Mouse (Mus musculus): ENCODE results near the gene H13. TPM values are rescaled to one million over a fixed set of nuclear protein-coding genes. Genes with fewer than 3 reads are reported as not detected.

H13 gene
- polyA plus RNA-seq (2016; fragmentation: Nextera tagmentation; extraction: Ambion mirVana) = 153 and 157 TPM in 2 replicates

DNA sequence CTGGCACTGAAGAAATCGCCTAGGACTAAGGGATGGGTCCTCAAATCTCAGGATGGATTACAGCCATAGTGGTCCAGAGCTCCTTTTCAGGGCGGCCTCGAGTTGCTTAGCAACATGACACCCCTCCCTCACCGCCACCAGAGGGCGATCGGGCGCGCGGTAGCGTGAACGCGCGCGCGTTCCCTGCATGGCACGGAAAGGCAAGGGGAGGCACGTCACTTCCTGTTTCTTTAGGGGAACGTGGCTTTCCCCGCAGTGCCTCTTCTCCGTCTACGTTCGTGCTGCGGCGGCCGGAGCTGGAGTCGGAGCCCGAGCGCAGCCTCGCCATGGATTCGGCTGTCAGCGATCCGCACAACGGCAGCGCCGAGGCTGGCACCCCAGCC lies at the start of gene H13:
H13 (plus strand) TSS at position 206 of the 383 bp plus-strand sequence.
- Histone ChIP-seq H3K9me3 (replicated peaks) (no peaks in the 10 kb centered on the region), H3K36me3 (peaks cover 15% of the 10 kb centered on the region; the same call in 1 of the 2 replicates), H3K4me1 (peaks cover 34% of the 10 kb centered on the region), H3K27me3 (no peaks in the 10 kb centered on the region), H3K27ac (peak within 1 kb of the TSS; percentile 97), H3K4me2 (replicated peaks) (peak within 1 kb of the TSS; percentile 93), H3K9ac (peak within 1 kb of the TSS; percentile 96), H3K4me3 (peak within 1 kb of the TSS; percentile 99)
- WGBS = under 1% methylated on average over 35 of the region's 35 CpGs
- peak; percentile 81 for ATAC-seq (ENCODE audit: low FRiP score)

DNA sequence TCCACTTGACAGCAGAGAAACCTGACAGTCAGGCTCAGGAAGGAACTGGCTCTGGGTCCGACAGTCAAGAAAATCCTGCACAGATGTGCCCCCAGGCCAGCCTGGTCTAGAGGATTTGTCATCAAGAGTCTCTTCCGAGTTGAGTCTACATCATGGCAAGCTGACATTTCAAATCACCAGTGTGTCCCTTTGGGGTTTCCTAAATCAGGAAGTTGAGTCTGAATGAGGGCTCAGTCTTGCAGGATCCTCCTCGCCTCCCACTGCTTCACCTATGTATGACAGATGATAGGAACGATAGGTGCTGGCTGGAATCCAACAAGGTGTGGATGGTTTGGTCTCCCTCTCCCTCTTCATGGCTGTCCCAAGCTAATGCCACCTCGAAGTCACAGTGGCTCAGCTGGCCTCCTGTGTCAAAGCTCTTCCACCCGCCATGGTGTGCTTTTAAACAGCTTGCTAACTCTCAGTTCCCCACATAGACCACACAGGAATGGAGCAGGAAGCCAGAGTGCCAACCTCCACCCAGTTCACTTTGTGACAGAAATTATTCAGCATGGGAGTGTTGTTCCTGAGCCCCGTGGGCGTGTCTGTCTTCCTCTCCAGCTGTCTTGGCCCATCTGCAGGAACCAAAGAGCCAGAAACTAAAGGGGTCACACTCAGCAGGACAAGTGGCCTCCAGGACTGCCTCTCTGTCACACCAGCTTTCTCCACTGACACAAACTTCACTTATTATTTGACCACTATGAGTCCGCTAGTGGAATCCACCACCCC lies 48.7 kb upstream of the H13 start:
- H3K9ac ChIP-seq = no peak overlapping the region
- 68% methylated on average over 9 of the region's 9 CpGs for WGBS
- no peak overlapping the region for H3K27ac ChIP-seq
- peaks cover 5% of the 10 kb centered on the region for H3K4me1 ChIP-seq
- peaks cover 12% of the 10 kb centered on the region for H3K27me3 ChIP-seq
- H3K9me3 ChIP-seq (replicated peaks) = no peaks in the 10 kb centered on the region
- no peak for ATAC-seq (ENCODE audit: low FRiP score)
- no peak overlapping the region for H3K4me2 ChIP-seq (replicated peaks)
- no peak overlapping the region for H3K4me3 ChIP-seq
- no peaks in the 10 kb centered on the region for H3K36me3 ChIP-seq

GRCm38 (mm10) chr2:152622151-152622550 lies 47.1 kb upstream of the H13 start:
- WGBS = 82% methylated on average over 13 of the region's 13 CpGs
- no peak overlapping the region for H3K27ac ChIP-seq
- peaks cover 28% of the 10 kb centered on the region for H3K27me3 ChIP-seq

GRCm38 (mm10) chr2:152622953-152623352 lies 46.3 kb upstream of the H13 start, which contains the start of gene Defb25:
Defb25 (minus strand) TSS chr2:152623053.
- H3K27ac ChIP-seq = no peak within 1 kb of the TSS
- WGBS = 73% methylated on average over 7 of the region's 7 CpGs
- no peaks in the 10 kb centered on the region for H3K36me3 ChIP-seq
- ATAC-seq (ENCODE audit: low FRiP score) = no peak
- no peak within 1 kb of the TSS for H3K9ac ChIP-seq
- peaks cover 36% of the 10 kb centered on the region for H3K27me3 ChIP-seq
- H3K9me3 ChIP-seq (replicated peaks) = no peaks in the 10 kb centered on the region
- peaks cover 21% of the 10 kb centered on the region for H3K4me1 ChIP-seq
- no peak within 1 kb of the TSS for H3K4me3 ChIP-seq
- no peak within 1 kb of the TSS for H3K4me2 ChIP-seq (replicated peaks)

More at GRCm38 (mm10) chr2:152622151-152622550, 47.1 kb upstream of the H13 start:
- peaks cover 14% of the 10 kb centered on the region for H3K4me1 ChIP-seq
- H3K36me3 ChIP-seq = no peaks in the 10 kb centered on the region
- H3K9me3 ChIP-seq (replicated peaks) = no peaks in the 10 kb centered on the region
- H3K9ac ChIP-seq = no peak overlapping the region
- H3K4me3 ChIP-seq = no peak overlapping the region
- H3K4me2 ChIP-seq (replicated peaks) = no peak overlapping the region
- ATAC-seq (ENCODE audit: low FRiP score) = no peak

- ATAC-seq (ENCODE audit: low FRiP score) = no peak
- Histone ChIP-seq H3K9ac (no peak overlapping the region), H3K9me3 (replicated peaks) (no peaks in the 10 kb centered on the region), H3K4me2 (replicated peaks) (no peak overlapping the region), H3K27ac (no peak overlapping the region), H3K4me3 (no peak overlapping the region), H3K36me3 (no peaks in the 10 kb centered on the region), H3K27me3 (peaks cover 52% of the 10 kb centered on the region), H3K4me1 (peaks cover 22% of the 10 kb centered on the region)
- 90% methylated on average over 2 of the region's 2 CpGs for WGBS
Measured at GRCm38 (mm10) chr2:152624566-152624965, 44.7 kb upstream of the H13 start.

DNA sequence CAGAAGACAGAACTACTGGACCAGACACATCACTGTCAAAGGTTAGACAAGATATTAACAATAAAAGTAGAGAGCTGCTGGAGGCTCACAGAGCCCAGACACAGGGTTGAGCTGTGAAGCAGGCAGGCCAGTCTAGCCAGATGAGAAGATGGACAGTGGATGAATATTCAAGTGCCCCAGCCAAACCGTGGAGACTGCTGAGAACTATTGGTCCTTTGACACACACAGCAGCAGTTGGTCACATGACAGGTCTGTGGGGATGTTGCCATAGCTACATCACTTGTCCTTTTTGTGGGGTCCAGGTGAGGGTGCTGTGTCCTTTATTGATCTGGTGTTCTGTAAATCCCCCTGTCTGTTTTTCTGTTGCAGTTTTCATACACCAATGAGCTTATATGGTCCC lies 44.0 kb upstream of the H13 start:
- Histone ChIP-seq H3K4me1 (peaks cover 22% of the 10 kb centered on the region), H3K27ac (no peak overlapping the region), H3K4me2 (replicated peaks) (no peak overlapping the region), H3K9ac (no peak overlapping the region), H3K27me3 (peaks cover 54% of the 10 kb centered on the region), H3K36me3 (no peaks in the 10 kb centered on the region), H3K4me3 (no peak overlapping the region), H3K9me3 (replicated peaks) (no peaks in the 10 kb centered on the region)
- WGBS = 4% methylated on average over 1 of the region's 1 CpGs
- peak; percentile 56; the same call in 1 of the 2 replicates for ATAC-seq (ENCODE audit: low FRiP score)

- H3K4me3 ChIP-seq = peak within 1 kb of the TSS; percentile 33
- H3K4me1 ChIP-seq = peaks cover 22% of the 10 kb centered on the region
- no peak within 1 kb of the TSS for H3K27ac ChIP-seq
- WGBS = 1% methylated on average over 58 of the region's 59 CpGs
- no peaks in the 10 kb centered on the region for H3K9me3 ChIP-seq (replicated peaks)
- H3K4me2 ChIP-seq (replicated peaks) = peak within 1 kb of the TSS; percentile 65
- ATAC-seq (ENCODE audit: low FRiP score) = no peak
- peak within 1 kb of the TSS; percentile 49 for H3K9ac ChIP-seq
- H3K36me3 ChIP-seq = no peaks in the 10 kb centered on the region
- H3K27me3 ChIP-seq = peaks cover 54% of the 10 kb centered on the region
Measured at GRCm38 (mm10) chr2:152626774-152627591, 42.3 kb upstream of the H13 start, which contains the start of gene Rem1. Rem1 (plus strand) TSS chr2:152626951.

GRCm38 (mm10) chr2:152628066-152628465 lies 41.2 kb upstream of the H13 start:
- 43% methylated on average over 17 of the region's 17 CpGs for WGBS
- peaks cover 54% of the 10 kb centered on the region for H3K27me3 ChIP-seq
- H3K9me3 ChIP-seq (replicated peaks) = no peaks in the 10 kb centered on the region
- no peak overlapping the region for H3K4me3 ChIP-seq
- no peak overlapping the region for H3K27ac ChIP-seq
- ATAC-seq (ENCODE audit: low FRiP score) = no peak
- H3K36me3 ChIP-seq = no peaks in the 10 kb centered on the region
- H3K4me1 ChIP-seq = peaks cover 22% of the 10 kb centered on the region
- H3K4me2 ChIP-seq (replicated peaks) = no peak overlapping the region
- H3K9ac ChIP-seq = no peak overlapping the region

DNA sequence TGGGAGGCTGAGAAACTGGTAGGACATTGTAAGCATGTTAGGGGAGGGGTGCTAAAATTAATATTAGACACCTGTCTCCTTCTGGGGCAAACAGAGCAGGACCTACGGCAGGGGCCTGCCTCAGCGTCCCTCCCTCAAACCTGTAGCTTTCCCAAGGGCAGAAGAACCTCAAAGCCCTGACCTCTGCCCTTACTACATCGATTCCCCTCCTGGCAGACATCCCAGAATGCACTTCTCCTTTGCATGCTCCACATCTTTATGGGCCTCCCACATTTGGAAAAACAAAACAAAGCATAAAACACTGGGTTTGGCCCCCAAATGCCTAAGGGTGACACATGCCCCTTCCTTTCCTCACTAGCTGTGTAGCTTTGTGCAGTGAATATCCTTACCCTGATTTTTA lies 40.0 kb upstream of the H13 start:
- Histone ChIP-seq H3K27ac (no peak overlapping the region), H3K27me3 (peaks cover 52% of the 10 kb centered on the region), H3K36me3 (no peaks in the 10 kb centered on the region), H3K9ac (no peak overlapping the region), H3K4me1 (peaks cover 22% of the 10 kb centered on the region), H3K4me3 (no peak overlapping the region), H3K9me3 (replicated peaks) (no peaks in the 10 kb centered on the region), H3K4me2 (replicated peaks) (no peak overlapping the region)
- 83% methylated on average over 3 of the region's 3 CpGs for WGBS
- ATAC-seq (ENCODE audit: low FRiP score) = no peak

DNA sequence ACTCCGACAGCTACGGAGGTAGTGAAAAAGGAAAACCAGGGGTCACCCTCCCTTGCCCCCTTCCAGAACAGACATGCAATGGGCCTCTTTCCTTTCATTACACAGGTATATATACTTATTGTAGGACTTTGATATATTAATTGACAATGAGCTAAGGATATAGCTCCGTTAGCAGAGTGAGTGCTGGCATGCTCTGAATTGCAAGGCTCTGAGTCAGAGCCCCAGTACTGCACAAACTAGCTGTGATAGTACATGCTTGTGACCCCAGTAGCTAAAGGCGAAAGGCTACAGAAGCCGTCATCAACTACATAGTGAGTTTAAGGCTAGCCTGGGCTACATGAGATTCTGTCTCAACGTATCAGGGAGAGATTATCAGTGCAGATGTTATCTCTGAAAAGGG lies 39.4 kb upstream of the H13 start:
- H3K27ac ChIP-seq = no peak overlapping the region
- no peak overlapping the region for H3K9ac ChIP-seq
- no peaks in the 10 kb centered on the region for H3K9me3 ChIP-seq (replicated peaks)
- peaks cover 22% of the 10 kb centered on the region for H3K4me1 ChIP-seq
- no peaks in the 10 kb centered on the region for H3K36me3 ChIP-seq
- no peak overlapping the region for H3K4me3 ChIP-seq
- ATAC-seq (ENCODE audit: low FRiP score) = no peak
- peaks cover 49% of the 10 kb centered on the region for H3K27me3 ChIP-seq
- 91% methylated on average over 6 of the region's 6 CpGs for WGBS
- H3K4me2 ChIP-seq (replicated peaks) = no peak overlapping the region

GRCm38 (mm10) chr2:152633334-152633733 lies 35.9 kb upstream of the H13 start:
- Histone ChIP-seq H3K9ac (no peak overlapping the region), H3K4me1 (no peaks in the 10 kb centered on the region), H3K36me3 (no peaks in the 10 kb centered on the region), H3K27me3 (peaks cover 16% of the 10 kb centered on the region), H3K27ac (no peak overlapping the region), H3K4me3 (no peak overlapping the region), H3K9me3 (replicated peaks) (no peaks in the 10 kb centered on the region), H3K4me2 (replicated peaks) (peak overlapping the region; percentile 30)
- WGBS = 56% methylated on average over 17 of the region's 17 CpGs
- ATAC-seq (ENCODE audit: low FRiP score) = no peak

DNA sequence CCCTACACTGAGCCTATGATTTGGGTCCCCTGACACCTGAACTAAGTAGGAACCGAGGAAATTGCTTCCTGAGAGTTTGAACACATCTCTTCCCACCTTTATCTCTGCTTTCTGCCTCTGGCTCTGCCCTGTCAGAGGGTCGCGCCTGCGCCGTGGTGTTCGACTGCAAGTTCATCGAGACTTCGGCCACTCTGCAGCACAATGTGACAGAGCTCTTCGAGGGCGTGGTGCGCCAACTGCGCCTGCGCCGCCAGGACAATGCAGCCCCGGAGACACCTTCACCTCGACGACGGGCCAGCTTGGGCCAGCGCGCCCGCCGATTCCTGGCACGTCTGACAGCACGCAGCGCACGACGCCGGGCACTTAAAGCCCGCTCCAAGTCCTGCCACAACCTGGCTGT lies 35.0 kb upstream of the H13 start:
- no peaks in the 10 kb centered on the region for H3K36me3 ChIP-seq
- H3K4me2 ChIP-seq (replicated peaks) = no peak overlapping the region
- WGBS = 83% methylated on average over 29 of the region's 29 CpGs
- H3K9me3 ChIP-seq (replicated peaks) = no peaks in the 10 kb centered on the region
- peaks cover 7% of the 10 kb centered on the region for H3K27me3 ChIP-seq
- no peak overlapping the region for H3K27ac ChIP-seq
- H3K9ac ChIP-seq = no peak overlapping the region
- ATAC-seq (ENCODE audit: low FRiP score) = no peak
- no peak overlapping the region for H3K4me3 ChIP-seq
- 0 out of 2 replicates have a peak, but pooled peaks cover 3% of the 10 kb centered on the region for H3K4me1 ChIP-seq
